Mouse (Mus musculus) midbrain, embryonic 15.5 days (tissue): ENCODE data around the gene Olfr1380. TPM values are rescaled to one million over a fixed set of nuclear protein-coding genes. Genes with fewer than 3 reads are reported as not detected.
"Not testable (repeated sequence)": the region's sequence is repeated elsewhere in the genome, so short reads cannot be mapped to it uniquely, and the experiment has no call there.

Source experiments
- ATAC-seq: fragments of 200-750 bp; cut with Nextera tagmentation; replicated peaks from 2 replicates; pipeline ENCODE4 v1.8.0; 2017; ENCODE audit warnings: moderate TSS enrichment
- H3K27ac ChIP-seq: fragments of 300-500 bp; sonication (generic); 2 replicates; pipeline ENCODE4 v1.5.1; 2015; ENCODE audit warnings: mild to moderate bottlenecking, inconsistent platforms
- H3K27me3 ChIP-seq: fragments of 300-500 bp; sonication (generic); replicated peaks from 2 replicates; pipeline ENCODE4 v1.6.1; 2015; ENCODE audit warnings: inconsistent platforms
- H3K36me3 ChIP-seq: fragments of 300-500 bp; sonication (generic); replicated peaks from 2 replicates; pipeline ENCODE4 v1.6.1; 2015; ENCODE audit warnings: inconsistent platforms
- H3K4me1 ChIP-seq: fragments of 300-500 bp; sonication (generic); 2 replicates; pipeline ENCODE4 v1.6.1; 2015; ENCODE audit warnings: inconsistent platforms
- H3K4me2 ChIP-seq: fragments of 300-500 bp; sonication (generic); 2 replicates; pipeline ENCODE4 v1.6.1; 2015; ENCODE audit warnings: inconsistent platforms, mild to moderate bottlenecking, moderate library complexity
- H3K4me3 ChIP-seq: fragments of 300-500 bp; sonication (generic); 2 replicates; pipeline ENCODE4 v1.5.1; 2015; ENCODE audit warnings: mild to moderate bottlenecking, inconsistent platforms
- H3K9ac ChIP-seq: fragments of 300-500 bp; sonication (generic); 2 replicates; pipeline ENCODE4 v1.6.1; 2015; ENCODE audit warnings: mild to moderate bottlenecking, inconsistent platforms
- H3K9me3 ChIP-seq: fragments of 300-500 bp; sonication (generic); 2 replicates; pipeline ENCODE4 v1.6.1; 2016; ENCODE audit warnings: inconsistent platforms
- WGBS: fragments of 180-500 bp; shearing (Covaris S2); methylation state at CpG from one replicate; pipeline ENCODE4 v1.1.7; 2015; ENCODE audit warnings: mixed read lengths; 5-methylcytosine and 5-hydroxymethylcytosine counted together
- polyA plus RNA-seq: library from polyadenylated mRNA; unstranded; fragments of >200 nt; fragmentation: Nextera tagmentation; extraction: Ambion mirVana; gene quantifications from 2 replicates; pipeline ENCODE4 v1.2.1, GENCODE M21; 2015

Olfr1380 gene
- not detected in 2 replicates for polyA plus RNA-seq

GRCm38 (mm10) chr11:49556578-49556977 is at the start of gene Olfr1380:
Olfr1380 (plus strand) TSS chr11:49556878.
- not testable (repeated sequence) for H3K9ac ChIP-seq, H3K9me3 ChIP-seq, H3K36me3 ChIP-seq, H3K4me1 ChIP-seq, H3K27me3 ChIP-seq, H3K27ac ChIP-seq, H3K4me3 ChIP-seq, ATAC-seq, H3K4me2 ChIP-seq
- 59% methylated on average over 5 of the region's 5 CpGs for WGBS

GRCm38 (mm10) chr11:49518086-49518485 is 38.6 kb upstream of the Olfr1380 start:
- no peak overlapping the region for H3K4me3 ChIP-seq
- no peaks in the 10 kb centered on the region for H3K27me3 ChIP-seq
- no peak for ATAC-seq
- no peaks in the 10 kb centered on the region for H3K4me1 ChIP-seq
- H3K36me3 ChIP-seq: no peaks in the 10 kb centered on the region
- no peak overlapping the region for H3K27ac ChIP-seq
- no peaks in the 10 kb centered on the region for H3K9me3 ChIP-seq
- H3K4me2 ChIP-seq: no peak overlapping the region
- no peak overlapping the region for H3K9ac ChIP-seq
- WGBS: 74% methylated on average over 5 of the region's 5 CpGs

DNA sequence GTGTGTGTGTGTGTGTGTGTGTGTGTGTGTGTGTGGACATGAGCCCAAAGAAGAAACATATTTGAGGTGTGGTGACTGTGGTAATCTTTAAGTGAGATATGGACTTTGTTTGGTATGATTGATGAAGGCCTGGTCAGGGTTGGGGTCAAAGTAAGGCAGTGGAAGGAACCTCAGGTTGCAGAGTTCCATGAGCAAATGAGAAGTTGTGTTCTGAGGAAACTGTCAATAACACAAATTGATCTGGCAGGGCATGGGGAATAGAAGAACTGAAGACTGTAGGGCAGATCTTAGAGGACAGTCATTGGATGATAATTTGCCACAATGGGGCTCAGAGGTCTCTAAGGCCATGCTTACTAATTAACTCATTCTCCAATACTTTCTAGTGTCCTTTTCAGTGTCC is 37.3 kb upstream of the Olfr1380 start, which contains the start of gene Olfr1383:
Olfr1383 (plus strand) TSS at position 301 of the 400 bp plus-strand sequence.
- no peaks in the 10 kb centered on the region for H3K27me3 ChIP-seq
- H3K27ac ChIP-seq: no peak within 1 kb of the TSS
- no peak for ATAC-seq
- H3K4me1 ChIP-seq: no peaks in the 10 kb centered on the region
- no peak within 1 kb of the TSS for H3K4me2 ChIP-seq
- no peak within 1 kb of the TSS for H3K4me3 ChIP-seq
- no peaks in the 10 kb centered on the region for H3K9me3 ChIP-seq
- no peak within 1 kb of the TSS for H3K9ac ChIP-seq
- H3K36me3 ChIP-seq: no peaks in the 10 kb centered on the region

DNA sequence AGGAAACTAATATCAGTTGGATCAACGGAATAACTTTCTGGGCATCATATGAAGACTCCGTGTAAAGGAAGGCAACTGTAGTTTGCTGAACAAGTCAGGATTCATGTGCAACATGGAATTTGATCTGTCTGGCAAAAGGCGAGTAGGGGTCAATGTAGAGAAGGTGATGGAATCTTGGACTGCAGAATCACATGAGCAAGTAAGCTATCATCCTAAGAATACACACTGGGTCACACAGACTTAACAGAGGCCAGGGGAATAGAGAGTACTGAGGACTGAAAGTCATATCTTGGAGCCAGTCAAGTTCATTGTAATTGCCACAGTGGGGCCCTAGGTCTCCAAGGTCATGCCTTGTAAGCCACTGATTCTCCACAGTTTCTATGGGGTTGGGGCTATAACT is 28.7 kb upstream of the Olfr1380 start, which contains the start of gene Olfr1382:
Olfr1382 (plus strand) TSS at position 301 of the 400 bp plus-strand sequence.
- no peak within 1 kb of the TSS for H3K4me2 ChIP-seq
- WGBS: 87% methylated on average over 3 of the region's 3 CpGs
- H3K9ac ChIP-seq: no peak within 1 kb of the TSS
- no peaks in the 10 kb centered on the region for H3K27me3 ChIP-seq
- H3K36me3 ChIP-seq: no peaks in the 10 kb centered on the region
- H3K27ac ChIP-seq: no peak within 1 kb of the TSS
- no peak within 1 kb of the TSS for H3K4me3 ChIP-seq
- H3K9me3 ChIP-seq: no peaks in the 10 kb centered on the region
- H3K4me1 ChIP-seq: no peaks in the 10 kb centered on the region
- ATAC-seq: no peak

DNA sequence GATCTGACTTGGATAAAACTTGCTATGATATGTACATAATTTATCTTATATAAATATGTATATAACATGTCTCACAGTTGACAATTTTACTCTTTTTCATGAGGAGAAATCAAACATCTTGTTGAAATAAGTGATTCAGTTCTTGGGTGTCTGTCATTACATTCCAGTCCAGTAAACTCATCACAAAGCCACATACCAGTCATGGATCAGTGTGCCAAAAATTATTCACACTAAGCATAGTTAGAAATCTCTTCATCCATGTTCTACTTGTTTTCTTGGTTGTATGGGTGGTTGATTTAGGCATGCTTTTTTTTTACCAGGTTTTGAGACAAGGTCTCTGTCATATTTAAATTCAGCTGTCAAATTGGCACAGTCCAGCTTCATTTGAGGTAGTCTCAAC is 23.9 kb upstream of the Olfr1380 start:
- H3K4me3 ChIP-seq: no peak overlapping the region
- no peaks in the 10 kb centered on the region for H3K36me3 ChIP-seq
- no peaks in the 10 kb centered on the region for H3K9me3 ChIP-seq
- no peak overlapping the region for H3K9ac ChIP-seq
- H3K27me3 ChIP-seq: no peaks in the 10 kb centered on the region
- no peak for ATAC-seq
- no peak overlapping the region for H3K27ac ChIP-seq
- no peaks in the 10 kb centered on the region for H3K4me1 ChIP-seq
- no peak overlapping the region for H3K4me2 ChIP-seq

DNA sequence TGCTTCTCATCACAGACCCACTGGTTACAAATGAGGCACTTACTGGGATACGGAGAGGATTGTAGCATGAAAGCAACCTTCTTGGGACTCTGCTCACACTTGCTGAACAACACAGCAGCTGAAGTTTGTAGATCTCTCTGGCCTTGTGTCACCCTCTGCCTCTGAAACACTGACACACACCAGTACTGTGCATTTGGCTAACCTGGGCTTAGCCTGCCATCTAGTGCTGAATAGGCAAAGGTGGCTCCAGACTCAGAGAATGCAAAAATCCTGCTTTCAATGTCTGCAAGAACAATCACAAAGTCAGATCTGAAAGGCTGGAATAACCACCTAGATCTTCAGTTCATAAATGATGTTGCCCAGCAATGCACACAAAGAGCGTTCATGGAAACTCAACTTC is 20.0 kb upstream of the Olfr1380 start:
- not testable (repeated sequence) for H3K36me3 ChIP-seq, H3K27me3 ChIP-seq, H3K9ac ChIP-seq, H3K4me1 ChIP-seq, H3K4me2 ChIP-seq, H3K27ac ChIP-seq, H3K9me3 ChIP-seq, H3K4me3 ChIP-seq
- ATAC-seq: peak; percentile 83
- 88% methylated on average over 2 of the region's 2 CpGs for WGBS

GRCm38 (mm10) chr11:49543149-49543548 is 13.5 kb upstream of the Olfr1380 start, which contains the start of gene Olfr1381:
Olfr1381 (plus strand) TSS chr11:49543449.
- H3K9ac ChIP-seq, H3K27me3 ChIP-seq, H3K27ac ChIP-seq, H3K9me3 ChIP-seq, H3K4me2 ChIP-seq, H3K4me1 ChIP-seq, H3K4me3 ChIP-seq, H3K36me3 ChIP-seq, ATAC-seq: not testable (repeated sequence)
- 53% methylated on average over 3 of the region's 3 CpGs for WGBS

DNA sequence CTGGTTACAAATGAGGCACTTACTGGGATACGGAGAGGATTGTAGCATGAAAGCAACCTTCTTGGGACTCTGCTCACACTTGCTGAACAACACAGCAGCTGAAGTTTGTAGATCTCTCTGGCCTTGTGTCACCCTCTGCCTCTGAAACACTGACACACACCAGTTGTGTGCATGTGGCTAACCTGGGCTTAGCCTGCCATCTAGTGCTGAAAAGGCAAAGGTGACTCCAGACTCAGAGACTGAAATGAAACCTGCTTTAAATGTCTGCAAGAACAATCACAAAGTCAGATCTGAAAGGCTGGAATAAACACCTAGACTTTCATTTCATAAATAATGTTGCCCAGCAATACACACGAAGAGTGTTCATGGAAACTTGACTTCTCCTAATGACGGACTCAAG is 2.6 kb upstream of the Olfr1380 start:
- 89% methylated on average over 3 of the region's 3 CpGs for WGBS
- not testable (repeated sequence) for ATAC-seq, H3K27me3 ChIP-seq, H3K4me3 ChIP-seq, H3K4me2 ChIP-seq, H3K9ac ChIP-seq, H3K4me1 ChIP-seq, H3K9me3 ChIP-seq, H3K36me3 ChIP-seq, H3K27ac ChIP-seq

DNA sequence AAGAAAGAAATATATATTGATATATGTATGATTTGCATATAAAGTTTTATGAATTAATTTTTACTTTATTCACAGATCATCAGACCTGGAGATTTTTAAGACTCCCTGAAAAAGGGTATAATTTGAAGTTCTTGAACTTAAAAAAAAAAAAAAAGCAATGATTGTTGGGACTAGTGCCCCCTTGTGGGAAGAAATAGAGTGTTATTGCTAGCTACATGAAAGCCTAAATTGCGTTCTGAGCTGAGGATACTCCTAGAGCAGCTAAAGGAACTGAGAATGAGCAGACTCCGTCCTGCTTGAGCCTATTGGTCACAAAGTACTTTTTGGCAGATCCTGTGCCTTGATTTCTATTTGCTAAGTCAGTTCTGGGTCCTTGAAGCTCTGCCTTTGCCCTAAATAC is 18.4 kb downstream of the Olfr1380 start:
- not testable (repeated sequence) for H3K4me2 ChIP-seq, H3K9ac ChIP-seq, H3K27me3 ChIP-seq, H3K4me1 ChIP-seq, ATAC-seq, H3K9me3 ChIP-seq, H3K27ac ChIP-seq, H3K36me3 ChIP-seq, H3K4me3 ChIP-seq
- WGBS: 36% methylated on average over 2 of the region's 2 CpGs

- H3K36me3 ChIP-seq, H3K4me2 ChIP-seq, H3K27me3 ChIP-seq, ATAC-seq, H3K4me1 ChIP-seq, H3K9me3 ChIP-seq, H3K4me3 ChIP-seq, H3K27ac ChIP-seq, H3K9ac ChIP-seq: not testable (repeated sequence)
- 88% methylated on average over 8 of the region's 8 CpGs for WGBS
These were observed 23.8 kb downstream of the Olfr1380 start for GRCm38 (mm10) chr11:49580452-49580851.

DNA sequence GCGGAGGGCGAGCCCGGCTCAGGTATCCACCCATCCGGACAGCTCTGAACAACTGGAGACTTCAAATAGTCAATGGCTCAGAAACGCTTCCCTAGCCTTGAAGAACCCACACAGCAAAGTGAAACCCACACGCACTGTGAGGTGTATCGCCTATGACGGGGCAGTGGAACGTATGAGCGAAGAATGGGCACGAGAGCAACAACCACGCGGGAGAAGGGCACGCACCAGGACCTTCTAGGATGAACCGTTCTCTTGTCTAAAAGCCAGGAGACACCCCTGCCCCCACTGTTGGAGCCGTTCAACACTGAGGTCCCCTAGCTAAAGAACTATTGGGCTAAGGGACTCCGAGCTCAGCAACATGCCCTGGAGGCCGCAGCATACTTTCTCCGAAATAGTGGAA is 33.5 kb downstream of the Olfr1380 start:
- Histone ChIP-seq H3K4me2 (no peak overlapping the region), H3K27ac (no peak overlapping the region), H3K27me3 (no peaks in the 10 kb centered on the region), H3K9me3 (no peaks in the 10 kb centered on the region), H3K4me3 (no peak overlapping the region), H3K4me1 (no peaks in the 10 kb centered on the region), H3K36me3 (no peaks in the 10 kb centered on the region), H3K9ac (no peak overlapping the region)
- no peak for ATAC-seq
- WGBS: 94% methylated on average over 19 of the region's 19 CpGs

DNA sequence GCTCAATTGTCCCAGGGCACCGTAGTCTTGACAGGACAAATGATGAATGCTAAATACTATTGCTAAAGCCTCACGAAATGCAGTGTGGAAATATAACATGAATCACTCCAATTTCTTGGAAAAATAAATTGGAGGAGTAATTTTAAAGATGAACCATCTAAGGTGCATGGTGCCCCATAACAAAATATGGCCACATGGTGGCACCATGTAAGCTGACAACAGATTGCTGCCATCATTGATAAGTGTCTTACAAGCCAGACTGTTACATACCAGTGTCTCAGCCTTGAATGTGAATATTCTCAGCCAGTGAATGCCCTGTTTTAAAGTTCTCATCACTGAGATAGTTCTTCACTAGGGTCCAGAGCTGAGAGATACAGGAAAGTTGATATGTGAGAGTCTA is 40.5 kb downstream of the Olfr1380 start:
- H3K4me1 ChIP-seq, H3K9ac ChIP-seq, ATAC-seq, H3K36me3 ChIP-seq, H3K27ac ChIP-seq, H3K4me2 ChIP-seq, H3K27me3 ChIP-seq, H3K9me3 ChIP-seq, H3K4me3 ChIP-seq: not testable (repeated sequence)
- WGBS: 59% methylated on average over 2 of the region's 2 CpGs

DNA sequence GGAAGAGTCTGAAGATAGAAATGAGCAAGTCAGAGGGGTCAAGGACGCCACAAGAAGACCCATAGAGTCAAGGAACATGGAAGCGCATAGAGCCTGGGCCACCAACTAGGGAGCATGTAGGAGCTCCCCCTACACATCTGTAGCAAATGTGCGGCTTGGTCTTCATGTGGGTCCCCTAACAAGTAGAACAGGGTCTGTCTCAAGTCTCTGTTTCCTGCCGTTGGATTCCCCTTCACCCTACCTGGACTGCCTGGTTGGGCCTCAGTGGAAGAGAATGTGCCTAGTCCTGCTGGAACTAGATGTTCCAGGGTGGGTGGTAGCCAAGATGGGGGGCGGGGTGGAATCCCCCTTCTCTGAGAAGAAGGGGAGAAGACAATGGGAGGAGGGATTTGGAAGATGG is 51.6 kb downstream of the Olfr1380 start:
- not testable (repeated sequence) for H3K4me3 ChIP-seq, H3K36me3 ChIP-seq, ATAC-seq, H3K9me3 ChIP-seq, H3K27ac ChIP-seq, H3K4me2 ChIP-seq, H3K9ac ChIP-seq
- Histone ChIP-seq H3K4me1 (peaks cover 11% of the 10 kb centered on the region), H3K27me3 (peaks cover 26% of the 10 kb centered on the region)
- WGBS: 81% methylated on average over 5 of the region's 5 CpGs
